Mouse (Mus musculus) heart, adult 8-10 months (tissue): ENCODE data around the gene Gm3269. TPM values are rescaled to one million over a fixed set of nuclear protein-coding genes. Genes with fewer than 3 reads are reported as not detected.
"Not testable (repeated sequence)": the region's sequence is repeated elsewhere in the genome, so short reads cannot be mapped to it uniquely, and the experiment has no call there.

ENCODE experiments used
- DNase-seq: peaks from one replicate; pipeline ENCODE4 v3.0.0; 2022; ENCODE audit warnings: low spot score
- total RNA-seq, 4 experiments: library from RNA; stranded (reverse); gene quantifications; 2 replicates each; pipeline ENCODE4 v1.2.4; 2022

Gene Gm3269
- not detected for total RNA-seq

DNA sequence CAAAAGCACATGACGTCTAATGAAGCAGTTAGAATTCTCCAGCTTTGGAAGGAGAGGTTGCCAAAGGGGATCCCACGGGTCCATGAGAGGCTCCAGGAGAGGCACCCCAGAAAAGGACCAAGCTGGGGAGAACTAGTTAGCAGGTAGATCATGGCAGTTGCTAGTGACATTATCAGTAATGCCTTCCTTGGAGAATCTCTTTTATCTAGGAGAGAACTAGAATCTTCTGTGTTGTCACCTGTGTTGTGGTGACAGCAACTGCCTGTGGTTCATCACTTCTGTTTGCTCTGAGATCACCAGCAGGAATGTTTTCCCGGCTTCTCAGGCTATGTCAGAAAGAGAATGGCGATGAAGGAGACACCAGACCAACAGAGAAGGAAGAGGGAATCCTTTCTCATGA is at the start of gene Gm3269:
Gene Gm3269, plus strand, starts transcription at position 301 of the 400 bp plus-strand sequence.
- not testable (repeated sequence) for DNase-seq

DNA sequence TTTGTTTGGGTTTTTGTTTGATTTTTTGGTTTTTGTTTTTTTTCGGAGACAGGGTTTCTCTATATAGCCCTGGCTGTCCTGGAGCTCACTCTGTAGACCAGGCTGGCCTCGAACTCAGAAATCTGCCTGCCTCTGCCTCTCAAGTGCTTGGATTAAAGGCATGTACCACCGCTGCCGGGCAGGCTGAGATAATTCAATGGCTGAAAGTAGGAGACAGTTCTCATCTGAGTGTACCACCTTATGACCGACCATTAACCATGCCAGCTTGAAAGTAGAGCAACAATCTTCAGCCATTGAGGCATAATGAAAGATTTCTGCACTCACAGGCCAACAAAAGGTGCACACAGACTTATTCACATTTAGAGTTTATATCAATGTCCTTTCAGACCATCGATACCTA is 31.5 kb upstream of the Gm3269 start:
- DNase-seq, result not testable (repeated sequence)

DNA sequence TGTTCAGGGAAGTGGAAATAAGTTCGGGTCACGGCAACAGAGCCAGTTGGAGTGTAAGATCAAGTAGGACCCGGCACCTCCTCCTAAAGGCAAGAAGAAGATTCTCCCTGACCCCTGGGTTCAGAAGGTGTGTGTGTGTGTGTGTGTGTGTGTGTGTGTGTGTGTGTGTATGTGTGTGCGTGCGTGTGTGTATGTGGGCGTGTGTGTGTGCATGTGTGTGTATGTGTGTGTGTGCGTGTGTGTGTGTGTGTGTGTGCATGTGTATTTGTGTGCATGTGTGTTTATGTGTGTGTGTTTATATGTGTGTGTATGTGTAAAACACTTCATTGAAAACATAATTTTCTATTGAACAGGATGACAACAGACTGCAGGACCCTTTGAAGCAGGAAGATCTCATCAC is 16.0 kb upstream of the Gm3269 start:
- not testable (repeated sequence) for DNase-seq

DNA sequence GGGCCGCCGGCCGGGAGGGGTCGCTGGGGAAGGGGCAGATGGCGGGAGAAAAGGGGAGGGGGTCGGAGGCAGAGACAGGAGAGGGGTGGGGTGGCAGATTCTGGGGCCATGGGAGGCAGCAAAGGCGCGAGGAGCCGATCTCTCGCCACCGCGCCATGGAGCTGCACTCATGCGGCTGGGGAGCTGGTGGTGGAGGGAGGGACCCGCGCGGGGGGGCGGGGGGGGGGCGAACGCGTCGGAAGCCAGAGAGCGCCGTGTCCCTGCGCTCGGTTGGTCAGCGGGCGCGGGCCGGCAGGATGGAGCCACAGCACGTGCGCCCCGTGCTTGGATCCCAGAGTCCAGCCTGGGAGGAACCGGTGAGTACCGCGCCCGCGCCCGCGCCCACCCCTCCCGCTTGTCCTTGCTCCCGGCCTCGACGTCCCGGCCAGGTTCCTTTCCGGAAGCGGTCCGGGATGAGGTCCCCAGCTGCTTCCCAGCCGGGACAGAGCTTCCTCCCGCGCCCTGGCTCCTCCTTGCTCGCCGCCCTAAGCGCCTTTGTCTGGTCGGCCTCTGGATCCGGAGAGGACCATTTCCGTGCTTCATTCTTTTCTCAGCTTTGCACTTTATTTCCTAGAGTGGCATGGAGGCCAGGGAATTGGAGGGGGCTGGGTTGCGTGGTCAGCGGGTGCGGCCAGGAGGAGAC is 17.5 kb downstream of the Gm3269 start, which contains the start of gene Gm3264:
Gene Gm3264, plus strand, starts transcription at position 278 of the 682 bp plus-strand sequence.
- DNase-seq, result peak; percentile 44

DNA sequence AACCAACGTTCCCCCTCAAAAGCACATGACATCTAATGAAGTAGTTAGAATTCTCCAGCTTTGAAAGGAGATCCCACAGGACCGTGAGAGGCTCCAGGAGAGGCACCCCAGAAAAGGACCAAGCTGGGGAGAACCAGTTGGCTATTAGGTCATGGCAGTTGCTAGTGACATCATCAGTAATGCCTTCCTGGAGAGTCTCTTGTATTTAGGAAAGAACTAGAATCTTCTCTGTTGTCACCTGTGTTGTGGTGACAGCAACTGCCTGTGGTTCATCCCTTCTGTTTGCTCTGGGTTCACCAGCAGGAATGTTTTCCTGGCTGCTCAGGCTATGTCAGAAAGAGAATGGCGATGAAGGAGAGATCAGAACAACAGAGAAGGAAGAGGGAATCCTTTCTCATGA is 54.2 kb downstream of the Gm3269 start, which contains the start of gene Gm3278:
Gene Gm3278, plus strand, starts transcription at position 301 of the 400 bp plus-strand sequence.
- DNase-seq, result not testable (repeated sequence)

Other genes starting within 250 kb of the Gm3269 start
- gene Gm8159, start 205.8 kb upstream of the Gm3269 start, total RNA-seq, result not detected
- gene Gm3239, start 173.9 kb upstream of the Gm3269 start, total RNA-seq, result not detected
- not detected for gene Gm7876, start 128.9 kb upstream of the Gm3269 start, total RNA-seq
- gene Gm3252, start 111.3 kb upstream of the Gm3269 start, total RNA-seq, result under 1 TPM in 1 of 4 experiments, not detected in 3; 0.20 TPM
- not detected for gene Gm9602, start 61.8 kb upstream of the Gm3269 start, total RNA-seq
- 1 to 10 TPM in 1 of 4 experiments, under 1 TPM in 1, not detected in 2; 0.75 to 1.1 TPM for gene Gm3264, start 17.5 kb downstream of the Gm3269 start, total RNA-seq
- gene Gm3278, start 54.3 kb downstream of the Gm3269 start, total RNA-seq, result not detected
- gene Gm8297, start 145.8 kb downstream of the Gm3269 start, total RNA-seq, result not detected
- gene Gm3298, start 177.8 kb downstream of the Gm3269 start, total RNA-seq, result not detected
- under 1 TPM in 2 of 4 experiments, not detected in 2; 0.12 to 0.19 TPM for gene 4930555G01Rik, start 212.5 kb downstream of the Gm3269 start, total RNA-seq
- gene Gm8281, start 232.9 kb downstream of the Gm3269 start, total RNA-seq, result not detected